Mouse (Mus musculus): Measurements from ENCODE around the gene 4933402J07Rik.

- TF ChIP-seq CTCF (IDR thresholded peaks at IDR 0.05; ENCODE audit: control insufficient read depth, insufficient read depth, low read length) (no peak), POLR2A (IDR thresholded peaks at IDR 0.05; ENCODE audit: borderline replicate concordance, control insufficient read depth, low read depth, low read length) (no peak)
Observed at GRCm38 (mm10) chr8:87629656-87630055, 66.0 kb downstream of the 4933402J07Rik start.

All from bone marrow, adult 2 months (tissue).